Mouse (Mus musculus) layer of hippocampus, postnatal 10 days (tissue): ENCODE results near the gene Tmcc2. TPM values are rescaled to one million over a fixed set of nuclear protein-coding genes. Genes with fewer than 3 reads are reported as not detected.

Experiments
- DNase-seq, 2 experiments: peaks; one replicate each; pipeline ENCODE4 v3.0.0; 2021; ENCODE audit warnings: low spot score in 2 of 2
- total RNA-seq, 2 experiments: library from RNA; stranded (reverse); gene quantifications; 2 replicates each; pipeline ENCODE4 v1.2.3; 2021

Gene Tmcc2
- total RNA-seq, 2 experiments from 2014 or later: 171 to 181 TPM

DNA sequence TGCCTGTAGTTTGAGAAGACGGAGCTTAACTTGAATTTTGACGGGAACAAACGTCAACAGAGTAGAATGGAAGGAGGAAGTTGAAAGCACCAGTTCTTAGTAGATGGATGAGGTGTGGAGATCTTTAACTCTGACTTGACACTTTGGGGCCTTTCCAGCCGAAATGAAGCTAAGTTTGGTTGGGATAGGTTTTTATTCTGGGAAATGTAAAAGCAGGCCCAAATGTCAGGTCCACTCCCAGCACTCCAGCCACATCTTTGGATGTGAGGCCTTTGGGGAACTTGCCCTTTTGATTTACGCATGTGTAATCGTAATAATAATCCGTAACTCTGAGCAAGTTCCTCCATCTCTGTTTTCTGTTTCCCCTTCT lies 74.5 kb downstream of the Tmcc2 start:
- DNase-seq: no peak

- DNase-seq: peak; percentile 74 to 83
These were observed 75.0 kb downstream of the Tmcc2 start, which contains the start of gene Nuak2 for GRCm38 (mm10) chr1:132315889-132316624. Nuak2 (plus strand) TSS chr1:132316126.

- DNase-seq: peak; percentile 66 to 72
These were observed 78.4 kb downstream of the Tmcc2 start for GRCm38 (mm10) chr1:132312703-132313102.

DNA sequence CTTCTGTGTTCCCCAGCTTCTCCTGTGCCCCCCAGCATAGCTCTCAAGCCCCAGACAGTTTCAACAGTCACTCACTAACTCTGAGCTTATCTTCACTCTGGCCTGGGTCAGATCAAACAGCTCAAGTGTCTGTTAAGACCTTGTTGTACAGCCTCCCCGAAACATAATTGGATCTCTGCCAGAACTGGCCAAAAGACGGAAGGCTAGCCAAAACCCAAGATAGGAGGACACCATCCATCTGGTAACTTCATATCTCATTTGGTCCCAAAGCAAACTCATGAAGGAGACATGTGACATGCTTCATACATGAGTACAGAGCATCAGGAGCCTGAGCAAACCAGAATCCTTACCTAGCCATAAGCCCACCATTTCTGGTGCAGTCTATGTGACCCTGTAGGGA lies 79.0 kb downstream of the Tmcc2 start:
- no peak for DNase-seq

DNA sequence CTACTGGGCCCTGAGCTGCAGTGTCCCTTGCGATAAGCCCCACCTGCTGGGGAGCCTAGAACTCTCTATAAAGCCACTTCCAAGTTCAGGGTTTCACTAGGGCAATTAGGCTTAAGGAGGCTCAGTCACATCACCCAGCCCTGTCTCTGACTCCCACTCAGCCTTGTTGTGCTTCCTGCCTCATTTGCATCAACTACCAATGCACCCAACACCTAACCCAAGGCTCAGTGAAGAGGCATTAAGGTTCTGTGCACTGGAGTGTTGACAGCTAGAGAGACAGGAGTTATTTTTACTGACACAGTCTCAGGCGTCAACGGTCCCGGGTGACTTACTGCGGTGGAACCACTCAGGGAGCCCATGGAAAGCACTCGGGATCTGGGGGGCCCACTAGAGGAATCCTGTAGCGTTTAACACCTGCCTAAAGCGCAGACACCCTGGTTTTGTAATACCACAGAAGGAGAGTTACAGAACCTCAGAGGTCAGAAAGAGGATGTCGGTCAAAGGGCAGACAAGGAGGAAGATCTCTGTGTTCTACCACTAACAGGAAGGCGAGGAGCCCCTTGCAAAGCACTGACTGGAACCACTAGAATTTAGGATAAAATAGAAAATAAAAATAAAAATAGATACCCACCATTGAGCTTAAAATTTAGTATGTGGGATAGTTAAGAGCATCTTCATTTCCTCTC lies 79.8 kb downstream of the Tmcc2 start:
- DNase-seq: no peak

- DNase-seq: no peak
These were observed 80.3 kb downstream of the Tmcc2 start for GRCm38 (mm10) chr1:132310754-132311153.

- no peak for DNase-seq
These were observed 82.4 kb downstream of the Tmcc2 start for GRCm38 (mm10) chr1:132308674-132309073.

DNA sequence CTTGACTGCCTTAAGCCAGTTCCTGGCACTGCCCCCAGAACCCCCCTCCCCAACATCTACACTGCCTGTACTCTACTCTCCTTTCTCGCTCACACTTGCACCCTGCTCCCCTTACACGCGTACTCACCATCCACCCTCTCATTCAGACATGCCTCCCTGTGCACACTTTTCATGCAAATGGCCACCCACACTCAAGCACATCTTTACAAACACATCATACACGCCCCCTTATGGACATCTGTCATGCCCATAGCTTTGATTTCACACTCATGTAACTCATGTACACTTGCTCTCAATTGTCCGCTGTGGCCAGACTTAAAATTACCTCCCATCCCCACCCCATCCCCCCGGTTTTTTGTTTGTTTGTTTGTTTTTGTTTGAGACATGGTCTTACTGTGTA lies 83.1 kb downstream of the Tmcc2 start:
- no peak for DNase-seq

DNA sequence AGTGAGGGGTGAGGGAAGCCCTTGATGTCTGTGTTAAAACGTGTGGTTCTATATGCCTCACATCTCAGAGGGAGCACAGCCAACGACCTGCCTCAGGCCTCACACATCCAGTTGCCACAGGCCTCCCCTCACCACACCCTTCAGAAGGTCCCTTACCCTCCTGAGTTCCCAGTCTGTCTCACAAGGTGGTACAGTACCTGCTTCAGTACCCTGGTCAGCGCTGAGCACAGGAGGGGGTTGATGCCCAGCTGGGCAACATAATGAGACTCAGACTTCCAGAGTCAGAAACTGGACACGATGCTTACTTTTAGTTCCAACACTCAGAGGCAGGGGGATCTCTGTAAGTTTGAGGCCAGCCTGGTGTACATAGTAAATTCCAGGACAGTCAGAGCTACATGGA lies 84.3 kb downstream of the Tmcc2 start:
- DNase-seq: no peak

Other genes with a start within 250 kb of the Tmcc2 start
- gene Lemd1, start 199.8 kb downstream of the Tmcc2 start, total RNA-seq: 1 to 10 TPM; 4.9 TPM
- gene AC124108.1, start 199.8 kb downstream of the Tmcc2 start, total RNA-seq: 1 to 10 TPM; 1.7 TPM
- gene Gm10188, start 161.5 kb downstream of the Tmcc2 start, total RNA-seq: not detected
- 10 to 100 TPM; 11.1 to 11.5 TPM for gene Klhdc8a, start 92.7 kb downstream of the Tmcc2 start, total RNA-seq
- gene Nuak2, start 75.2 kb downstream of the Tmcc2 start, total RNA-seq: 1 to 10 TPM; 3.1 TPM
- 10 to 100 TPM; 31.0 to 34.9 TPM for gene Dstyk, start 26.3 kb upstream of the Tmcc2 start, total RNA-seq
- gene Rbbp5, start 86.1 kb upstream of the Tmcc2 start, total RNA-seq: 10 to 100 TPM; 36.8 to 37.3 TPM
- 1 to 10 TPM; 1.7 to 3.1 TPM for gene Tmem81, start 114.9 kb upstream of the Tmcc2 start, total RNA-seq
- gene Cntn2, start 152.0 kb upstream of the Tmcc2 start, total RNA-seq: 10 to 100 TPM; 72.1 to 76.2 TPM